Mouse (Mus musculus) liver, postnatal 0 days (tissue): ENCODE measurements around the gene Wdr64.

Source experiments
- CTCF ChIP-seq: sonication (generic); IDR thresholded peaks from 2 replicates; pipeline ENCODE4 v1.5.1; 2016; ENCODE audit warnings: antibody characterized with exemption, low read depth
- EP300 ChIP-seq: IDR thresholded peaks from 2 replicates; pipeline ENCODE4 v1.6.1; 2016; ENCODE audit warnings: antibody characterized with exemption, low read depth, mild to moderate bottlenecking

DNA sequence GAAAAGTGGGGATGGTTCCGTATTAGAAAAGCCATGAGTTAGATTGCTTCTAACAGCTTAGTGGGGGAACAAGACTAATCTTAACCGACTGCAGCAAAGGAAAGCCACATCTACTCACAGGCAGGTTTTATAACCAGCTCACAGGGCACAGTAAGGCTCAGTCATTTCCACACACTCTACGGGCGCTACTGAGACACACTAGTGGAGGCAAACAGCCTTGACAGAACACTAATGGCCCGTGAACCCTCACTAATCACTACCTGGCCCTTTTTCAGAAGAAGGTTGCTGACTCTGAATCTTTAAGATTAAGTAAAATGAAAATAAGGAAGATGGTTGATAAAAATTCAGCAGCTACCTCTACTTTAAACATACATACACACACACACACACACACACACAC lies 9.2 kb downstream of the Wdr64 start:
- TF ChIP-seq CTCF = no peak
- no peak for TF ChIP-seq EP300
